Mouse (Mus musculus) cerebellum, adult 2 months (tissue): ENCODE measurements around the gene Nucks1.

Experiments used
- CTCF ChIP-seq: fragments of 200-500 bp; IDR thresholded peaks from 2 replicates; pipeline ENCODE4 v1.5.1; 2011; ENCODE audit warnings: low read depth, mild to moderate bottlenecking, control low read depth, low read length, moderate library complexity, borderline replicate concordance; ENCODE audit not compliant: insufficient read depth
- POLR2A ChIP-seq: fragments of 200-500 bp; IDR thresholded peaks from 2 replicates; pipeline ENCODE4 v1.6.1; 2011; ENCODE audit warnings: low read length, control low read depth, borderline replicate concordance; ENCODE audit not compliant: insufficient read depth

DNA sequence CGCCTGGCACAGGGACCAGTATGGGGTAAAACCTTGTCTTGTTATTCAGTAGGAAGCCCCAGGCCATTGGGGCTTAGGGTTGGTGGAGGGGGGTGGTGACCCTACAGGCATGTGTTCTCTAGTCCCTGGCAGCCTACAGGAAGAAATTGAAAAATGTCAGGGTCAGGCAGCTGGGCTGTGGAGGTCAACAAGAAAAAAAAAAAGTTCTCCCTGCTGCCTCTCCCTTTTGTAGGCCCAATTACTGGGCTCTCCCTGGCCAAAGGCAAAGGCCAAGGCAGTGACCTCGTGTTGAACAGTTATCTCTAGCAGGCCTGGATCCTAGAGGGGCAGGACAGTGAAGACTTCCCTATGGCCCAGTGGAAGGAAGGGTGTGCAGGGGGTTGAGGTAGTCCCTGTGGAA lies 70.1 kb downstream of the Nucks1 start:
- TF ChIP-seq CTCF (no peak), POLR2A (no peak)
